Mouse (Mus musculus) right cerebral cortex, adult 2 months (tissue): ENCODE data around the gene Zfp710.

Experiments
- DNase-seq, 2 experiments: peaks; one replicate each; pipeline ENCODE4 v3.0.0; 2021 to 2022; ENCODE audit warnings: low spot score in 2 of 2

The Zfp710 gene

GRCm38 (mm10) chr7:80057781-80058180 is 33.2 kb downstream of the Zfp710 start:
- no peak for DNase-seq

- DNase-seq: no peak
Measured at GRCm38 (mm10) chr7:80058405-80059063, 33.9 kb downstream of the Zfp710 start.

GRCm38 (mm10) chr7:80059064-80059838 is 34.6 kb downstream of the Zfp710 start:
- DNase-seq: no peak

GRCm38 (mm10) chr7:80060012-80060778 is 35.6 kb downstream of the Zfp710 start:
- no peak for DNase-seq

GRCm38 (mm10) chr7:80062083-80062826 is 37.6 kb downstream of the Zfp710 start:
- no peak for DNase-seq

GRCm38 (mm10) chr7:80063244-80063643 is 38.6 kb downstream of the Zfp710 start:
- no peak for DNase-seq

- no peak for DNase-seq
Measured at GRCm38 (mm10) chr7:80063902-80064736, 39.5 kb downstream of the Zfp710 start.

GRCm38 (mm10) chr7:80065250-80065649 is 40.6 kb downstream of the Zfp710 start:
- DNase-seq: no peak

- no peak for DNase-seq
Measured at GRCm38 (mm10) chr7:80066675-80067455, 42.3 kb downstream of the Zfp710 start.

- DNase-seq: no peak
Measured at GRCm38 (mm10) chr7:80068341-80068740, 43.7 kb downstream of the Zfp710 start.

- DNase-seq: peak; percentile 73 to 76
Measured at GRCm38 (mm10) chr7:80069615-80070327, 45.2 kb downstream of the Zfp710 start.

GRCm38 (mm10) chr7:80071209-80071608 is 46.6 kb downstream of the Zfp710 start:
- DNase-seq: no peak

- peak; percentile 67 to 71 for DNase-seq
Measured at GRCm38 (mm10) chr7:80072297-80072696, 47.7 kb downstream of the Zfp710 start.

GRCm38 (mm10) chr7:80073506-80073905 is 48.9 kb downstream of the Zfp710 start:
- no peak for DNase-seq

GRCm38 (mm10) chr7:80074921-80075441 is 50.4 kb downstream of the Zfp710 start:
- no peak for DNase-seq

- DNase-seq: no peak
Measured at GRCm38 (mm10) chr7:80075946-80076583, 51.5 kb downstream of the Zfp710 start.

- DNase-seq: no peak
Measured at GRCm38 (mm10) chr7:80076961-80077716, 52.5 kb downstream of the Zfp710 start.

- no peak for DNase-seq
Measured at GRCm38 (mm10) chr7:80077801-80078200, 53.2 kb downstream of the Zfp710 start.
